Mouse (Mus musculus) cerebellum, postnatal 14 days (tissue): ENCODE measurements around the gene Adss.
"Not testable (repeated sequence)": the region's sequence is repeated elsewhere in the genome, so short reads cannot be mapped to it uniquely, and the experiment has no call there.

Experiments
- DNase-seq, 2 experiments: peaks; one replicate each; pipeline ENCODE4 v3.0.0; 2021; ENCODE audit warnings: mixed read lengths in 2 of 2

Adss gene

GRCm38 (mm10) chr1:177796193-177796939 lies at the start of gene Adss:
Gene Adss, minus strand, starts transcription at chr1:177796511.
- DNase-seq: peak; percentile 99

- DNase-seq: peak; percentile 3 to 17
Observed at GRCm38 (mm10) chr1:177845812-177846211, 49.5 kb upstream of the Adss start.

- not testable (repeated sequence) for DNase-seq
Observed at GRCm38 (mm10) chr1:177827776-177828175, 31.5 kb upstream of the Adss start.

- DNase-seq: peak in 1 of 2 experiments; percentile 39
Observed at GRCm38 (mm10) chr1:177806772-177807171, 10.5 kb upstream of the Adss start.

GRCm38 (mm10) chr1:177803511-177803910 lies 7.2 kb upstream of the Adss start:
- DNase-seq: no peak

- DNase-seq: peak; percentile 20 to 26
Observed at GRCm38 (mm10) chr1:177797151-177797755, 942 bp upstream of the Adss start.

GRCm38 (mm10) chr1:177795421-177796192 lies 704 bp downstream of the Adss start:
- DNase-seq: peak in 1 of 2 experiments; percentile 70

- DNase-seq: peak; percentile 11 to 19
Observed at GRCm38 (mm10) chr1:177794866-177795265, 1.4 kb downstream of the Adss start.

- no peak for DNase-seq
Observed at GRCm38 (mm10) chr1:177792835-177793234, 3.5 kb downstream of the Adss start.

- no peak for DNase-seq
Observed at GRCm38 (mm10) chr1:177777397-177777796, 18.9 kb downstream of the Adss start.

GRCm38 (mm10) chr1:177768931-177769330 lies 27.4 kb downstream of the Adss start:
- no peak for DNase-seq

GRCm38 (mm10) chr1:177757249-177757648 lies 39.1 kb downstream of the Adss start:
- DNase-seq: no peak

- no peak for DNase-seq
Observed at GRCm38 (mm10) chr1:177753496-177753895, 42.8 kb downstream of the Adss start.

GRCm38 (mm10) chr1:177747869-177748540 lies 48.3 kb downstream of the Adss start:
- DNase-seq: no peak

GRCm38 (mm10) chr1:177744521-177745325 lies 51.6 kb downstream of the Adss start:
- DNase-seq: no peak

GRCm38 (mm10) chr1:177742119-177742518 lies 54.2 kb downstream of the Adss start:
- DNase-seq: no peak

- no peak for DNase-seq
Observed at GRCm38 (mm10) chr1:177740707-177741106, 55.6 kb downstream of the Adss start.

GRCm38 (mm10) chr1:177737505-177738105 lies 58.7 kb downstream of the Adss start:
- DNase-seq: no peak

- DNase-seq: no peak
Observed at GRCm38 (mm10) chr1:177731973-177732372, 64.3 kb downstream of the Adss start.

- DNase-seq: no peak
Observed at GRCm38 (mm10) chr1:177729043-177730024, 67.0 kb downstream of the Adss start, which contains the start of gene 1700016C15Rik. Gene 1700016C15Rik, plus strand, starts transcription at chr1:177729814.
